Mouse (Mus musculus): ENCODE results near the gene Ppp6r1. TPM values are rescaled to one million over a fixed set of nuclear protein-coding genes. Genes with fewer than 3 reads are reported as not detected.

The Ppp6r1 gene
- total and polyA plus RNA-seq, 3 experiments, result 89.5 to 167 TPM; not detected in 1

DNA sequence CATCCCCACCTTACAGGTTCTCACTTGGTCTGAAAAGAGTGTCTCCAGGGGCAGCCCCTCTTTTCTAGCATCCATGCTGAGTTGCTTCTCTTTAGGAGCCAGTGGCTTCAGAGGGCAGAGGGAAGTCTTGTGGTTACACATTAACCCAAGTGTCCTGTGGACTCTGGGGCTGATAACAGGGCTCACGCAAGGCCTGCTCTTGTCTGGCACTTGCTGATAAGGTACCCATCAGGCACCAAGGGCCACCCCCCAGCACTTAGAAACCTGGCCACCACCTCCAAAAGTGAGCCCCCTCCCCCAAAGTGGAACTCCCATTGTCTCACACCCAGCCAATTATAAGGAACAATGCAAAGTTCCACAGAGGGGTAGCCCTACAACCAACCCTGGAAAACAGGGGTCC is 28.6 kb downstream of the Ppp6r1 start:
- H3K9ac ChIP-seq (ENCODE audit: control insufficient read depth, low read depth, low read length, poor library complexity, severe bottlenecking), result no peak overlapping the region
- H3K27me3 ChIP-seq (ENCODE audit: control insufficient read depth in 1 of 2, insufficient read depth in 2 of 2, low read length in 2 of 2), result no peaks in the 10 kb centered on the region
- H3K4me3 ChIP-seq (ENCODE audit: control insufficient read depth in 1 of 2, insufficient read depth in 1 of 2, low read depth in 2 of 2, low read length in 2 of 2), result no peak overlapping the region
- H3K36me3 ChIP-seq (ENCODE audit: control insufficient read depth in 1 of 2, insufficient read depth in 2 of 2, low read length in 2 of 2), result peaks cover 12 to 34% of the 10 kb centered on the region in 2 experiments
- H3K79me2 ChIP-seq (ENCODE audit: control insufficient read depth, insufficient read depth, low read length, poor library complexity), result no peaks in the 10 kb centered on the region
- peak; percentile 90 for DNase-seq (ENCODE audit: low read depth, low spot score)
- peak overlapping the region; percentile 82 for H3K27ac ChIP-seq (ENCODE audit: control insufficient read depth, low read depth, low read length)
- peaks cover 8 to 33% of the 10 kb centered on the region in 2 experiments for H3K4me1 ChIP-seq (ENCODE audit: control insufficient read depth in 1 of 2, insufficient read depth in 2 of 2, low read length in 2 of 2)
- H3K9me3 ChIP-seq (replicated peaks; ENCODE audit: insufficient read depth, low read length), result no peaks in the 10 kb centered on the region
- TF ChIP-seq POLR2A (IDR thresholded peaks at IDR 0.05; ENCODE audit: control insufficient read depth in 1 of 2, insufficient read depth in 1 of 2, low read depth in 1 of 2, low read length in 2 of 2, poor library complexity in 1 of 2) (no peak; a peak in 1 of 4 replicates), NRF1 (IDR thresholded peaks at IDR 0.05; ENCODE audit: insufficient read depth, low read depth, low read length, poor library complexity, severe bottlenecking) (no peak), USF1 (IDR thresholded peaks at IDR 0.05; ENCODE audit: low read depth, low read length) (no peak), MAX (IDR thresholded peaks at IDR 0.05; ENCODE audit: low read length) (no peak), JUND (IDR thresholded peaks at IDR 0.05; ENCODE audit: low read depth, low read length) (no peak), MAZ (IDR thresholded peaks at IDR 0.05; ENCODE audit: low read depth, low read length) (no peak), ZNF384 (IDR thresholded peaks at IDR 0.05; ENCODE audit: low read depth, low read length) (no peak), UBTF (IDR thresholded peaks at IDR 0.05; ENCODE audit: borderline replicate concordance, insufficient read depth, low read depth, low read length) (no peak), CHD2 (IDR thresholded peaks at IDR 0.05; ENCODE audit: low read length) (no peak), ZKSCAN1 (IDR thresholded peaks at IDR 0.05; ENCODE audit: low read depth, low read length) (no peak), MAFK (IDR thresholded peaks at IDR 0.05; ENCODE audit: borderline replicate concordance, low read depth, low read length) (0 out of 2 replicates have a peak, but pooled peaks have one; percentile 25), TBP (IDR thresholded peaks at IDR 0.05; ENCODE audit: low read depth, low read length) (no peak), POLR2AphosphoS5 (IDR thresholded peaks at IDR 0.05; ENCODE audit: borderline replicate concordance, low read depth, low read length) (no peak), RCOR1 (IDR thresholded peaks at IDR 0.05; ENCODE audit: low read depth, low read length) (peak; percentile 80; the same call in 1 of the 2 replicates), TAL1 (IDR thresholded peaks at IDR 0.05; ENCODE audit: low read length) (peak; percentile 99), GABPA (IDR thresholded peaks at IDR 0.05; ENCODE audit: low read depth, low read length) (no peak), CHD1 (IDR thresholded peaks at IDR 0.05; ENCODE audit: low read depth, low read length) (no peak), MEF2A (IDR thresholded peaks at IDR 0.05; ENCODE audit: extremely low read depth, insufficient replicate concordance, low read depth, low read length, poor library complexity, severe bottlenecking) (no peak), SIN3A (IDR thresholded peaks at IDR 0.05; ENCODE audit: low read length) (peak; percentile 48), USF2 (IDR thresholded peaks at IDR 0.05; ENCODE audit: borderline replicate concordance in 1 of 2, insufficient read depth in 1 of 2, low read depth in 1 of 2, low read length in 2 of 2) (no peak), MYC (IDR thresholded peaks at IDR 0.05; ENCODE audit: low read depth, low read length) (0 out of 2 replicates have a peak, but pooled peaks have one; percentile 29), MXI1 (IDR thresholded peaks at IDR 0.05; ENCODE audit: low read depth, low read length) (no peak), SMC3 (IDR thresholded peaks at IDR 0.05; ENCODE audit: low read depth, low read length) (no peak), ZC3H11A (IDR thresholded peaks at IDR 0.05; ENCODE audit: low read depth, low read length) (no peak), ZMIZ1 (IDR thresholded peaks at IDR 0.05; ENCODE audit: low read depth, low read length) (no peak), BHLHE40 (IDR thresholded peaks at IDR 0.05; ENCODE audit: borderline replicate concordance, low read depth, low read length) (peak; percentile 71; the same call in 1 of the 2 replicates), EP300 (IDR thresholded peaks at IDR 0.05; ENCODE audit: low read depth in 1 of 2, low read length in 2 of 2) (peak; percentile 95 to 97), CTCF (IDR thresholded peaks at IDR 0.05 in 2 of 3, conservative IDR thresholded peaks at IDR 0.05 in 1 of 3; ENCODE audit: control insufficient read depth in 1 of 3, insufficient read depth in 1 of 3, low read depth in 2 of 3, low read length in 3 of 3, poor library complexity in 1 of 3, severe bottlenecking in 1 of 3) (no peak), KAT2A (conservative IDR thresholded peaks at IDR 0.05; ENCODE audit: low read depth, low read length) (no peak), E2F4 (IDR thresholded peaks at IDR 0.05; ENCODE audit: borderline replicate concordance, low read depth, low read length) (no peak), NELFE (IDR thresholded peaks at IDR 0.05; ENCODE audit: low read depth, low read length) (no peak), ETS1 (IDR thresholded peaks at IDR 0.05; ENCODE audit: low read depth, low read length) (peak; percentile 75), TCF12 (IDR thresholded peaks at IDR 0.05; ENCODE audit: low read depth, low read length) (peak; percentile 98), HCFC1 (IDR thresholded peaks at IDR 0.05; ENCODE audit: low read depth, low read length) (no peak), ELF1 (IDR thresholded peaks at IDR 0.05; ENCODE audit: low read depth, low read length) (no peak), RAD21 (IDR thresholded peaks at IDR 0.05; ENCODE audit: low read depth, low read length) (no peak), POLR2AphosphoS2 (IDR thresholded peaks at IDR 0.05; ENCODE audit: low read length) (peak; percentile 53; the same call in 1 of the 2 replicates), GATA1 (IDR thresholded peaks at IDR 0.05; ENCODE audit: low read depth, low read length) (peak; percentile 98)

Data from MEL (cell line).